Mouse (Mus musculus) 416B (cell line): ENCODE results near the gene Echdc1.

Experiments used
- DNase-seq: peaks from one replicate; pipeline ENCODE4 v3.0.0; 2011; ENCODE audit warnings: low read depth

Gene Echdc1

DNA sequence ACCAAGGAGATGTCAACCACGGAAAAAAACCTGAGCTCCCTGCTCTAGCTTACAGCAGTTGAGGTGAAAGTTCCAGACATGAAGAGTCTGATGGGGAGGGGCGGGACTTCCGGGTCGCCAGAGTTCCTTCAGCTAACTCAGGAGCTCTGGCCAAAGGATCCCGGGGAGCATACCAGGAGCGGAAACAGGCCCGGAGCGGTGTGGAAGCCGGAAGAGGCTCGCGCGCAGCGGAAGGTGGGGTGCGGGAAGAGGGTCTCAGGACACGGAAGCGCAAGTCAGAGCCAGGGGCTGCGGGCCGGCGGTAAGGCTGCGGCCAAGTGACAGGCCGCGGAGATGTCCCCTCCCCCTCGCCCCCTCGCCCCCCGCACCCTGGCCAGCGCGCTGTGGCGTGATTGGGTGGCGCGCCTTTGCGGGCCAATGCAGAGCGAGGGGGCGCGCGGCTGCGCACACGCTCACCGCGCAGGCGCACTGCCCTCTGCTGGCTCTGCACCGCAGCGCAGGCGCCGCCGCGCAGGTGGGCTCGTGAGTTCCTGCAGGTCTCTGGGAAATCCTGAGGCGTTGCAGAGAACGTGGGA is at the start of gene Echdc1:
Echdc1 (plus strand) TSS at position 103 of the 575 bp plus-strand sequence.
- peak; percentile 88 for DNase-seq

DNA sequence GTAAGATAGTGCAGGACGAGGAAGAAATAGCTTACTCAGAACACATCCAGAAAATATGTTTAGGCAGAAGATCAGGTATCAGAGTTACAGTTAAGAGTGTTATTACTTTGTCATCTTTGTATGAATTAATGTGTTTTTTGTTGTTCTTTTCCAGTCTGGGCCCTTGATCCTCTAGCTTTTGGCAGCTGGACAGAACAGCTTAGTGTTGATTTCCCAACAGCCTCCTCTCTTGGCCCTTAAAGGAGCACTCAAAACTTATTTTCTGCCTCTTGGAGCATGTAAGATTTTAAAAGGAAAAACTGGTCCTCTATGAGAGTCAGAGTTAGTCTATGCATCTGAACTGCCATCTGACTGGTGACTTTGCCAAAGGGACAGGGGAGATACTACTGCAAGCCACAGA is 31.2 kb upstream of the Echdc1 start:
- DNase-seq: no peak

DNA sequence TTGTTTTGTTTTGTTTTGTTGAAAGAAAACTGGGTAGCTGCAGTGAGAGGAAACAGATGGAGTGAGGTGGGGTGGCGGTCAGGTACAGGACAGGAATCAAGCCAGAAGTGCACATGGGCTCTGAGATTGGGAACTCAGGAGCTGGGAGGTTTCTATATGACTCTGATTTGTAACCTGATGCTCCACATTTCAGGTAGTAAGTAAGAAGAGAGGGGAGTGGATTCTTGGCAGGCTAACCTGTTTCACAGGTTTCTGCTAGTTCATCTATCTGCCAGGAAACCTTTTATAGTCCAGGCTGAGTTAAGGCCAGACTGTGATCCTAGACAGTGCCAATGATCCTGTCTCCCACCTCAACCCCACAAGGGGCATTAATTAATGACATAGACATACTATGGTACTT is 27.2 kb upstream of the Echdc1 start:
- no peak for DNase-seq

DNA sequence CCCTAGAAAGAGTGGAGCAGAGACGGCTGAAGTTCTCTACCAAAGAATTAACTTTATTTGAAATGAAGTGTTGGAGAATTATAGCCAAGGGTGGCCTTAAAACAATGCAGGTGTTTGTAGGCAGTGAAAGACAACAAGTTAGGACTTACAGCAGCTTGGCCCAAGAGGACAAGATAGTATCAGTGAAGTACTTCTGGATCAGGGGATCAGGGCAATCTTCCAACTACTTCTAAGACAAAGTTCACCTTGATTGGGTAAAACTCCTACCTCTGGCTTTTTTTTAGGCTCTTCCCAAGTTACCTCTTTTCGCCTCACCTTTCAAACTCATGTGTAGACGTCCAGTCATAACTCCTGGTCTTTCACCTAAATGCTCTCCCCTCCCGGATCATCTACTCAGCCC is 10.7 kb upstream of the Echdc1 start:
- no peak for DNase-seq

DNA sequence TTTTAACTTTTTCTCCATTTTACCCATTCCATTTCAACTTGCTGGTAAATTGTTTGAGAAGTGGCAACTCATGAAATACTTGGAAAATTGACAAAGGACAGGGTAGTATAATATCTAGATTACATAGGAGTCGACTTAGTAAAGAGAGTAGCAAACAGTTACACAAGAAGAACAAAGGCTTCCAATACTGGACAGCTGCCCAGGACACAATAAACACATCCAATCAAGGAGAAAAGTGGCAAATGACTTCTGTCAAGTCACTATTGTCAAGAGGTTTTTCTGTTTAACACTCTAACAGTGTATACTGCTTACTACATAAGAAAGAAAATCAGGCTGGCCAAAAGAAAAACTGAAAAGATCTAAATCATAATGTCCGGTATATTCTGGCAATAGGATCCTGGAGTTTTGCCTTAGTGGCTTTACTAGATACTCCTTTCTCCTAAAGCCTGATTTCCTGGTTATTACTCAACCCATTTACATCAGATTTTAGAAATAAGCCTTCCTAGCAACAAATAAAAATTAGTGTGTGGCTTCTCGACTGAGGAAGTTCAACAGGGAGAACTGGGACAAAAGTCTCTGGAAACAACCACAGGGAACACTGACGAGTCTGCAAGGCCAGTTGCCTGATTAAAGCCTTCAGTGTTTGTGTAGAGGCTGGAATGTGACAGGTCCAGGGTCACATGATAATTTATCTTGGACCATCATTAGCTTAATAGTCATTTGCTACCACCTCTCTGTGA is 1.3 kb upstream of the Echdc1 start:
- no peak for DNase-seq

DNA sequence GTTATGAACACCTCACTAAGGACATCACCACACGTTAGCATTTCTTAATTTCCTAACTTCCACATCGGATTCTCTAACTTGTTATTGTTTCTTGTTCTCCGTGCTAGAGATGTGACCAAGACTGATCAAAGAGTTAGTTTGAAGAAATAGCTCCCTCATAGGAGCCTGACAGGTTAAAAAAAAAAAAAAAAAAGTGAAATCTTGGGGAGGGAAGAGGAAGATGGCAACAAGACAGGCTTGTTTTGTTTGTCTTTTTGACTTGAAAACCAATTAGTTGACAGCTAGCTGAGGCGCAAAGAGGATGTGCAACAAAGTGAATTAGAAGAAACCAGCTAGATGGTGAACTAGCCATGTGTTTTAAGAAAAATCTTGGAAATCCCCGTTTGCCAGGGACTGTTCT is 939 bp downstream of the Echdc1 start:
- DNase-seq: peak; percentile 39

DNA sequence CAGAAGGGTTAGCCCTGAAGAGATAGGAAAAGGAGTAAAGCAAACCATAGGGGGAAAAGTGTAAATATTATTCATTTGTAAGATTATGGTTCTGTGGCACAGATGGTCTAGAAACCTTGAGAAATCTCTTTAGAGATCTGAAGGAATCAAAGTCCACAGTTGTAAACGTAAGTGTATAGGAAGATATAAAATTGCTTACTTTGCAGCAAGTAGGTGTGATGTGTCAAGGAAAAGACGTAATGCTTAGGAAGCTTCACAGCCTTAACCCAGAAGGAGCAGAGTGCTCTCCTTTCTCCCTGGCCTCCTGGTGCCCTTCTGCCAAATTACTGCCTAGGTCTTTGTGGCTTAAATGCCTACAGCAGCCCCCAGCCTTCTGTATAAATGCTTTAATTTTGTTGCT is 11.9 kb downstream of the Echdc1 start:
- no peak for DNase-seq

DNA sequence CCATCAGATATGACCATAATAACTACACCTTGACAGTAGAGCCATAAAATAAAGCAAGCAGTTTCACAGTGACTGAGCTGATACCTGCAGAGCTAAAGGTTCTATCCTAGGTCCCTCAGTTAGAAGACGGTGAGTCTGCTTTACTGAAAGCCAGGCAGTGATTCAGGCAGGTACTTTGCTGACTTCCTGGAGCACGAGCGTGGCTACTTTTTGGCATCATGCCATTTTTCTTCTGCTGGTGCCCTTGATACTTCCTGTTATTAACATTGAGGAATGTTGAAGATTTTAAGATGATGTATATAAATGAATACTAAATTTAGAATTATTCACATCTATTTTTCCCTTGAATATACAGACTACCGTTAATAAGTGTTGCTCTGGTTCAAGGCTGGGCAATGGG is 20.9 kb downstream of the Echdc1 start:
- peak; percentile 25 for DNase-seq

DNA sequence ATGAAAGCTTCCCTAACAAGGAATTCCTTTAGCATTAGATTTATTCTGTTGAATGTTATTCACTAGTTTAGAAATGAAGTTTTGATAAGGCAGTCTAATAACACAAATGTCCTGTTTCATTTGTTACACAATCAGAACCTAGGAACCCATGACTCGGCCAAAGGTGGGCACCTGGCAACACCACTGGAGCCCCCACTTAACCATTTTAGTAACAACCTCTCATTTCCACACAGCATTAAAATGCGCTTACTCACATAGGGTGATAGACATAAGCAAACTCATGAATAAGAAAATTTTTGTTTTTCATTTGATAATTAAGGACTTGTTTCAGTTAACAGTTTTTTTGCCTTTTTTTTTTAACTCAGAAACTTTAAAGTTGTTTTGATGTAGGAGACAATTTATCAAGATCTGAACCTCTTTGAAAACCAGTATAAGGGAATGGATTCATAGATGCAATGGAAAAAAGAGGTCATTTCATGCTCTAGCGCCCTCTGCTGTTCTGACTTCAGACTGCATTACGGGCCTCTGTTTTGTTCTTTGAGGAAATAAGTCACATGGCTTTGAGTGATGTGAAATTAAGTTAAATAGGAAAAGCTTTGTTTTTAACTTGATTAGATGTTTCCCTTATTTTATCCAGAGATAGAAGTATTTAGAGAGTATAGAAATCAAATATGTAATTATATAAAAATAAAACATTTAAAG is 25.5 kb downstream of the Echdc1 start:
- DNase-seq: peak; percentile 85

DNA sequence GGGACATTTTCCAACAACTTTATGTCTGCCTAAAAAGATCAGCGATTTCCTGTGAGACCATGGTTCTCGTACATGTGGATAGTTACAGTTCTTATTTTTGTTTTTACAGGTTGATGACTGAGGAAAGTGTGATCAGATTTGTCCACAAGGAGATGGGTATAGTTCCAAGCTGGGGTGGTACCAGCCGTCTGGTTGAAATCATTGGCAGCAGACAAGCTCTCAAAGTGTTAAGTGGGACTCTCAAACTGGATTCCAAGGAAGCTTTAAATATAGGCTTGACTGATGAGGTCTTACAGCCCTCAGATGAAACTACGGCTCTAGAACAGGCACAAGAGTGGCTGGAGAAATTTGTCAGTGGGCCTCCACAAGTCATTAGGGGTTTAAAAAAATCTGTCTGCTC is 31.3 kb downstream of the Echdc1 start:
- DNase-seq: no peak

DNA sequence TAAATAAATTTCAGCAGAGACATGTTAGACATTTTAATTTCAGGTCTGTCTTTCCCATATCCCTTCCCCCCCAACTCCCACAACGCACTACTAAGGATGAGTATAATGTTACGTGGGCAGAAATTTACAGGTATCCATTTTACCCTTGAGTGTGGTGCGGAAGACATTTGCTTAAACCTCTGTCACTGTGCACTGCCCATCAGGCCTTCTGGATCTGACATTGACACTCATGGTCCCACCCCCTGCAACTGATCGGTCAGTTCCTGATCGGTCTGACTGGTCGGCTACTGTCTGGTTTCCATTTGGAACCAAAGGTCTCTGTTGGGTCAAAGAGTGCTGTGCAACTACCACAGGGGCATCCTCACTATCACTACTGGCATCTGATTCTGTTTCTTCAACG is 33.7 kb downstream of the Echdc1 start:
- DNase-seq: no peak

DNA sequence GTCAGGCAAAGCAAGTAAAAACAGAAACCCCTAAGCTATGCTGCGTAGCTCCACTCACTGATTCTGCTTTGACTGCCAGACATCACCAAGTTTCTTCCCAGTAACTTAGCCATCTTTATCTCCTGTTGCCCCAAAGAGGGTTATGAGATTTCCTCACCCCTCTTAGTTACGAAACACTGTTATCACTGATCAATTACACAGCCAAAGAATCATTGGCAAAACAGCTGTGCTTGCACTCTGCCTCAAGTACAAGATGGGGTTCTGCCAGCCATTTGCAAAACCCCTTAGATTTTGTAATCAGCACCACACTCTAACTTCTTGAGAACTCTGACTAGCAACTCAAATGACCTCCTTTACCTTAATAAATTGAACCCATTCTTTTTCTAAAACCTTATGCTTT is 38.5 kb downstream of the Echdc1 start:
- DNase-seq: peak; percentile 26

DNA sequence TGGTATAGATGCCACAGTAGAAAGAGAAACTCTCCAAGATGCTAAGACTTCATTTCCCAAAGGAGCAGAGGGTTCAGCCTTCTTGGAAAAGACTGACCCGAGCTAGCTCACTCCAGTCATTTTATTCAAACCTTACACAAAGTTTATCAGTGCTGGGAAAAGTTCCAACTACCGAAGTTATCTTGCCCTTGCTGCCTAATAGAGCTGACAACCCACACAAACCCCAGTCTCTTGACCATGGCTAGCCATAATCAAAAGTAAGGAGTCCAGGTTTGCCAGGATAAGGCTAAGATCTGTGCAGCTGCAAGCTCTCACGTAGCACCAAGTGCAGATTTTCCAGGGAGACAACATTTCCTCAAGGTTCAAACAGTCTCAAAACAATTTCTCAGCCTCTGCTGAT is 39.6 kb downstream of the Echdc1 start:
- DNase-seq: no peak

DNA sequence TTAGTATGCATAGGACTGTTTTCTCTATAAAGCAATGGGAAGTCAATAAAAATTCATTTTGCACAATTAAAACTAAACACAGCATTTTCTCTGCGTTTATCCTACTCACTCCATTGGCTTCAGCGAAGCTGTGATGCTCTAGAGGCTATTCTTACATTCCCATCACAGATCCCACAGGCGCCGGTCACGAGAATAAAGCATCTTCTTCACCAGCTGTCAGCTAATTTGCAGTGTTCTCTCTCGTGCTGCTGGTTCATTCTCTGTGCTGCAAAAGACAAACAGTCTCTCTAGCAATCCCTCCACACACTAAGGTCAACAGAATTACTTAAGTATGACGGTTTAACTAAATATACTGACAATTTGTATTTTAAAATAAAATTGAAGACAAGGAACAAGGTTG is 41.2 kb downstream of the Echdc1 start:
- DNase-seq: no peak

DNA sequence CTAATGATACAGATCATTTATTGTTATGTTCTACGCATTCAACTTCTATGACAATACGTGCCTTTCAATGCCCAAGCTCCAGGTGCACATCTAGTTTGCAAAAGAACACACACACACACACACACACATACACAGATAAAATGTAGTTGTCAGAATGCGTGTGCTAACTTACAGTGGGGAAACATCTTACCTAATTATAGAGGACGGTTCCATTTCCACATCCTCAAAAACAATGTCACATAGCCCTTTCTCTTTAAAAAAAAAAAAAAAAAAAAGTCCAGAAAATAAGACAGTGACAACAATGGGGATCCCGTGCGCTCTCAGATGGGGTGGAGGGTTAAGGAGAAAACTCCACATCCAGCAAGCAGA is 48.1 kb downstream of the Echdc1 start:
- DNase-seq: no peak

DNA sequence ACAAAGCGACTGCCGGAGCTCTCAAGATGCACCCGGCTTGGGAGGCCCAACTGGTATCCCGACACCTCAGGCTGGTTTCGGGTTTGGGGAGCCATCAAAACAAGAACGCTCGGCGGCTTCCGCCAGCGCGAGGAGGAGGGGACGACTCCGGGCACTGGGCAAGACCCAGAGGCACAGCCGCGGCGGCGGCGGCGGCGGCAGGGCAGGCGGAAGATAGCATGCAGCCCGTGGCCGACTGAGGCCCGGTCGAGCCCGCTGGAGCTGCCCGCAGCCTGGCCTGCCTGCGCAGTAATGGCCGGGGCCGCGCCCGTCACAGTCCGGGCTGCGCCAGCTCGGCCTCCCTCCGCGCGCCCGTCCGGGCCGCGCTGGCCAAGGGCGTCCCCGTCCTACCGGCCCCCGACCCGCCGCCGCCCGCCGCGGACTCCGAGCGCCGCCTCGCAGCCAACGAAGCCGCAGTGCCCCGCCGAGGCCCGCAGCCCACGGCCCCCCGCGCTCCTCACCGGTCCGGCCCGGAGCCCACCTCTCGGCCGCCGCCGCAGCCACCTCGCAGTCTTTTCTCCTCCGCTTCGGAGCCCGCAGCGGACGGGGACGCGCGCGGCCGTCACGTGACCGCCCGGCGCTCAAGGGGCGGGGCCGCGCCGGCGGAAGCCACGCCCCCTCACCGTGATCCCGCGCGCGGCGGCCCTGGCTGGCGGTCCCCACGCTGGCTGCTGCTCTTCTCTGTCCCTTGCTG is 48.7 kb downstream of the Echdc1 start:
- DNase-seq: peak; percentile 73

DNA sequence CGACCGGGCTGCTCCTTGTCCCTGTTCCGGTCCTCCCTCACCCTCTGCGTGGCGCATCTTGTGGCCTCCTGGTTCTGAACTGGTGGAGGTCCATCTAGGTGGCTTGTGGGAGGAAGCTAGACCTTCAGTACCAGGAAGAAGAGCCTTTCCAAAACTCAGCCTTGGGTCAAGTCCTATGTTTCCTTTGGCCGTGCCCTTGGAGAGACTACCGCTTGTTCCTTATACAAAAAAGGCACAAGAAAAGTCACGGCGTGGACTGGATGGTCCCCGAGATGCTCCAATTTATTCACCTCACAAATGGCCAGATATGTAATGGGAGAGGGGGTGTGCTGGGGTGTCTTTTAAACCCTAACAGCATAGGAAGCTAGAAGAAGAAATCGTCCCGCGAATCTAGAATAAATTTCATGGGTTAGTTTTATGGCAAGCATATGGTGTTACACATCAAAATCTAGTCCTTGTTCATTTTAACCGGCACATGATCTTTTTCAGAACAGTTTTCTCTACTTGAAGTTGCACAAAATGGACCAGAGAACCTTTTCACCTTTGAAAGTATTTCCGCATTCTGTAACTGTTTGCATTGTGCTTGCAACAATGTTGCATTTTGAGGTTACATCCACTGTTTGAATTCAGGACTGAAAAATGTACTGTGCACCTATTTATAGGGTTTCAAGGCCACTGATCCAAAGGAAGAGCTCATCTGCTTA is 49.4 kb downstream of the Echdc1 start, which contains the start of gene Rnf146:
Rnf146 (minus strand) TSS at position 246 of the 704 bp plus-strand sequence.
- peak; percentile 72 for DNase-seq

DNA sequence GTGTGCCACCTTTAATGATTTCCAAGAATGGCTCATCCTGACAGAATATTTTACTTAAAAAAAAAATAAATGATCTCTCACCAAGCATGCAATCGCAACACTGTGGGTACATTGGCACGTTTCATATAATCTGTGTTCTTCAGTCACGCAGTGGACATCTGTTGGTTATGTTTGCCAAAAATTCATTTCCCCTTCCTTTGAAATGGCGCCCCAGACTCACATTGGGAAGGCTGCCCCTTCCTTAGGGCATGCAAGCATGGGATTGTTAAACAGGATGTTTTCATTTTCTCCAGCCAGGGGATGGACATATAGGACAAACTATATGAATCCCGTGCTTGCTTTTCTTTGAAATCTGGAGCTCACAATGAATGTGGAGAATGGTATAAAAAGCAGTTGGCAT is 61.1 kb downstream of the Echdc1 start:
- no peak for DNase-seq

DNA sequence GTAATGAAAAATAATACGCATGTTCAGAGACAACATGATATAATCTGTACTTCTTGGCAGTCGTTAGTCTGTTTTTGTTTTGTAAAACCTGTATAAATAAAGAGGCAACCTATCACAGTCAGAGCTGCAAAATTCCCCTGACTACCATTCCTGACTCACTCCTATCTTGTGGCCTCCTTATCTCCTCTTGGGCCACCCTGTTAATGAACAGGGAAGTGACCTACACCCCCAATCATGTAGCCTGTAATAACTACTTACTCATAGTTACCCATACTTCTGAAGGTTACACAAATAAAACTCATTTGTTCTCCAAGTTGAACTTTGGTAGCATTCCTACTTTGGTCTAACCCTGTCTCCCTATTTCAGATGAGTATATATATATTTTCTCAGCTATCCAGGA is 68.6 kb downstream of the Echdc1 start:
- no peak for DNase-seq

DNA sequence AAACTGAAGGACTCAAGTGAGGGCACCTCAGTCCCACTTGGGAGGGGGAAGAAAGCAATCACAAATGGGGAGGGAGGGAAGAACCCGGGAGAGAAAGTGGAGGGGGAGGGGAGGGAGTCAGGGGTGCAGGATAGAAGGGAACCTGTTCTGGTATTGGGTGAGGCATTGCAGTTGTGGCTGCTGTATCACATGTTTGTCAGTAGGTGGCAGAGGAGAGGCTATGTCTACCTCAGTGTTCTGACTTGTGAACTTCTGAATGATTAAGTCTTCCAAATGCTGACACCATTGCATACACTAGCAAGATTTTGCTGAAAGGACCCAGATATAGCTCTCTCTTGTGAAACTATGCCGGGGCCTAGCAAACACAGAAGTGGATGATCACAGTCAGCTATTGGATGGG is 81.9 kb downstream of the Echdc1 start:
- DNase-seq: peak; percentile 59
